Mouse (Mus musculus) heart, postnatal 0 days (tissue): Measurements from ENCODE around the gene Pigo.
"Not testable (repeated sequence)": the region's sequence is repeated elsewhere in the genome, so short reads cannot be mapped to it uniquely, and the experiment has no call there.

Experiments
- CTCF ChIP-seq: IDR thresholded peaks from 2 replicates; pipeline ENCODE4 v1.5.1; 2016; ENCODE audit warnings: antibody characterized with exemption, control low read depth, low read depth
- EP300 ChIP-seq: IDR thresholded peaks from 2 replicates; pipeline ENCODE4 v1.6.1; 2016; ENCODE audit warnings: antibody characterized with exemption, low read depth

DNA sequence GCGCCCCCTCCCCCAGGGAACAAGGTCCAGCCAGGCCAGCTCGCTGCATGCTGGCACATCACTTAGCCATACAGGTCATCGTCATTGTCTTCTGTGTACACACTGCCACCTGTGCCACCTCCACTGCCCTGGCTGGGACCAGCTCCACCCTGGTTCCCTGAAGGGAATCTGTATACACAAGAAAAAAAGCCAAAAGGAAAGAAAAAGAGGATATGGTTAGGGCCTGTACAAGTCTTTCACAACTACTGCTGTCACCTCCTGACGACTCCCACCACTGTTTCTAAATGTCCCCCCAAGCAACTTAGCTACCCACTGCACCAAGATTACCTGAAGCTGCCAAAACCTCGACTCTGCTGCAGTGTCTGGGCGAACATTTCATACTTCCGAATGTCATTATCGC, 45.2 kb downstream of the Pigo start:
- not testable (repeated sequence) for TF ChIP-seq CTCF, EP300
